Mouse (Mus musculus) ES-E14 (cell line): Measurements from ENCODE around the gene 1520401A03Rik.

Experiments
- MAFK ChIP-seq: IDR thresholded peaks from 2 replicates; pipeline ENCODE4 v1.6.1; 2014; ENCODE audit warnings: mild to moderate bottlenecking, low read depth, low read length, inconsistent platforms; ENCODE audit not compliant: insufficient read depth
- ZNF384 ChIP-seq: IDR thresholded peaks from 2 replicates; pipeline ENCODE4 v1.6.1; 2012; ENCODE audit warnings: low read depth, low read length, inconsistent platforms

DNA sequence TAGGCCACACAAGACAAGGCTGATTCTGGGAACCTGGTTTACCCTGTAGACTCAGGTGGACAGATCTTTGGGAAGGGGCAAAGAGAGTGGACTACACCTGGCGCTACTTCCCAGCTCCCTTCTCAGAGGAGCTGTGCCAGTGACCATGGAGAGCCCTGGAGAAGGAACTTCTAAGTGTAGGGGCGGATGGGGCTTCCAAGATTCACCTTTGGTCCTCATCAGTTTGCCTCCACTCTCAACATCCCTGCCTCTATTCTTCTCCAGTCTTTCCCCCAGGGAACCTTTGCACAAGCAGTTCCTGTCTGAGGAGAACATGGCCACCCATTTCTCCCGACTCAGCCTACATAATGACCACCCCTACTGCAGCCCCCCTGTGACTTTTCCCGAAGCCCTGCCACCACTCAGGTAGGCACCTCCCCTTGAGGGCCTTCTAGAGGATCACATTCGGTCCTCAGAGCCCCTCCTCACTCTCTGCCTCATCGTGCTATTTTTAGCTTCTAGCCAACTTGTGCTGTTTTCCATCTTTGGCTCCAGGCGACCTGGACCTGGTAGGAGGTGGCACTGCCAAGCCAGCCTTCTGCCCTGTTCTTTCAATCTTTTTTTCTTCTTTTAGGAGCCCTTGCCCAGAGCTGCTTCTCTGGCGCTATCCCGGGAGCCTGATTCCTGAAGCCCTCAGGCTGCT is 48.2 kb downstream of the 1520401A03Rik start:
- TF ChIP-seq ZNF384, result no peak
- TF ChIP-seq MAFK, result no peak
